Mouse (Mus musculus) cerebellum, postnatal 36 days (tissue): ENCODE data around the gene Atpif1.

Experiments
- DNase-seq, 2 experiments: peaks; one replicate each; pipeline ENCODE4 v3.0.0; 2021 to 2022; ENCODE audit warnings: mixed read lengths in 2 of 2

Atpif1 gene

DNA sequence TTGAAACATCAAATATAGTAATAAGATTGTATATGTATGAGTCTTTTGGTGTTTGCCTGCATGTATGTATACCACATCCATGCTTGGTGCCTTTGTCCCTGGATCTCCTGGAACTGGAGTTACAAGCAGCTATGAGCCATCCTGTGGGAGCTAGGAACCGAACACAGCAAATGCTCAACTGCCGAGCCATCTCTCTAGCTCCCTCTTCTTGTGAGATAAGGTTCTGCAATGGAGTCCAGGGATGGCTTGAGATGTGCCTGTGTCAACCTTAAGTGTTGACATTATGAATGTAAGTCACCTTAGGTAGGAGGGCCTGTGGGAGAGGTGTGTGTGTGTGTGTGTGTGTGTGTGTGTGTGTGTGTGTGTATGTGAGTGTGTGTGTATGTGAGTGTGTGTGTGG lies 6.8 kb downstream of the Atpif1 start:
- DNase-seq: no peak

DNA sequence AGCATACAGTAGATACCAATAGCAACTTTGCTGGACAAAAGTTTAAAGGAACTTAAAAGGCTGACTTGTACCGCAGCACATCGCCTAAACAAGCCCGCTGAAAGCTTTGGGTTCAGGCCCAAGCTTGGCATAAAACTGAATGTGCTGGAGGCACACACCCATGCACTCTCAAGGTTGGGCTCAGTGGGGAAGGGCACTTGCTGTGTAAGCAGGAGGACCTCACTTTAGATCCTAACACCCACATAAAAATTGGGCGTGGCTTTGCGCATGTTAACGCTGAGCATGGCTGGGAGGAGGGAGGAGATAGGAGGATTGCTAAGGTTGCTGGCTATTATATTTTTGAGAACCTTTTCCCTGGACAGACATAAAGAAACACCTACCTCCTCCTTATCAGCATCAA lies 8.7 kb downstream of the Atpif1 start:
- DNase-seq: no peak

DNA sequence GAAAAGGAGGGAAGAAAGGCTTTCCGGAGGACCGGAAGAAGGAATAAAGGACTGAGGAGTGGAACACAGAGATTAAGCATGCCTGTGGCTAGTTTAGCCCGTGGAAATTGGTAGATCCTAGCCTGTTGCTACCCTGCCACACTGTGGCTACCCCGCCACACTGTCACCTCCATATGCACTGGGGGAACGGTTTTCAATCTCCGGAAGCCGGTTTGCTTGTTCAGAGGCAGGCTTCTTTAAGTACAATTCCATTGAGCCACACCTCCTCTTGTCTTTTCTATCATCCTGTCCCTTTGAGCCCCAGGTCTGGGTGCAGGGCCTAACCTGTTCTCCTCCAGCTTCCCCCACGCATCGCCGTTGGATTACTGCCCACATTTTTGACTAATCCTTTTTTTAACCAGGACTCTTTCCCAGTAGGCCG lies 9.1 kb downstream of the Atpif1 start:
- DNase-seq: no peak

DNA sequence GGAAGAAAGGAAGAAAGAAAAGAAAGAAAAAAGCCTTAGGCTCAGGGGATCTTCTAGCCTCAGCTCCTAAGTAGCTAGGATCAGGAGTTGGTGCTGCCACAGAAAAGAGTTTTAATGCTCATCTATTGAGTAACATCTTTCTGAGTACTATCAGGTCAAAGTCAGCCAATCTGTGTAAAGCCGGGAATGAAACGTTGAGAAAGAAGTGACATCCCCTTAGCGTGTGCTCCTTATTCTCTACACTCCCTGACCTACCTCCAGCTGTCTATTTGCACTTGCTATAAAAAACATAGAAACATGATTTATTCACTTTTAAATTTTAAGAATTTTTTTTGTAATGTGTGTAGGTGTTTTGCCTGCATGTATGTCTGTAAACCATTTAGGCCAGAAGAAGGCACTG lies 14.3 kb downstream of the Atpif1 start:
- no peak for DNase-seq

DNA sequence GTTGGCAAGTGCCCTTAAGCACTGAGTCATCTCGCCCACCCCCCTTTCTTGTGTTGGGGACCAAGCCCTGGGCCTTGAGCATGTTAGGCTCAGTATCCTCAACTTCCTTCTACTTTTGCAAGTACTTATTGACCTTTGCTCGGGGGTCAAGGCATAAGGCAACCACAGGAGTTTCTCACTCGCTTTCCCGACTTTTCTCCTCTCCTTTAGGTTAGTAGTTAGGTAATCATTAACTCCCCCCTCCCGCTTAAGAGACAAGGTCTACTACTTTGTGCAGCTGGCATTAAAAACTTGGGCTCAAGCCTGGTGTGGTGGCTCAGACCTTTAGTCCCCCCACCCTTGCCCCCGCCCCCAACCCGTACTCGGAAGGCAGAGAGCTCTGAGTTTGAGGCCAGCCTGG lies 15.4 kb downstream of the Atpif1 start:
- no peak for DNase-seq

DNA sequence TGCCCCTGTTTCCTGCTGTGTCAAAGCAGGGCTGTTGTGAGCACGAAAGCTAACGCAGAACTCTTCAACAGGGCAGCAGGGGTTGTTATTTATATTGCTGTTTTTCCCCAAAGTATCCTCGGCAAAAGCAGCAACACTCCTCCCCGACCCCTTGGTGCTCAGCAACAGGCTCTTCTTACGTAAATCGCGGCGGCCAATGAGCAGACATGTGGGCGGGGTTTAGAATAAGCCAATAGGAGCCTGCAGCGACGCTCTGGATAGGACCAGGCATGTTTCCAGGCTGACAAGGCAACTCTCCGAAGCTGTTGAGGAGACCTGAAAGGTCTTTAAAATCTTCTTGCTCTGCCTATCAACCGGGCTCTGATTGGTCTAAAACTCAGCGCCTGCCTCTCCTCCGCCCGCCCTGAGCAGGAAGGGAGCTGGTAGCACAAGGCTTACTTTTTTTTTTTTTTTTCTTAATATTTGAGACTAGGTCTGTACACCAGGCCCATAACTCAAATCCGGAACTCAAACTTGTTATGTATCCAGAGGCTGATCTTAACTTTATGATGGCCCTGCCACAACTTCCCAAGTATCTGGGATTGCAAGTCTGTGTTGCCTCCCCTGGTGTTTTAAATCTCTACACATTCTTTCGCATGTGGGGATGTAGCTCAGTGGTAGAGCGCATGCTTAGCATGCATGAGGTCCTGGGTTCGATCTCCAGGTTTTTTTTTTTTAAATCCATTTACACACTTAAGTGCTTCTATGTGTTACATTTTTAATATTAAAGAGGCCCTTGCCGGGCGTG lies 17.9 kb downstream of the Atpif1 start:
- peak; percentile 84 to 85 for DNase-seq

DNA sequence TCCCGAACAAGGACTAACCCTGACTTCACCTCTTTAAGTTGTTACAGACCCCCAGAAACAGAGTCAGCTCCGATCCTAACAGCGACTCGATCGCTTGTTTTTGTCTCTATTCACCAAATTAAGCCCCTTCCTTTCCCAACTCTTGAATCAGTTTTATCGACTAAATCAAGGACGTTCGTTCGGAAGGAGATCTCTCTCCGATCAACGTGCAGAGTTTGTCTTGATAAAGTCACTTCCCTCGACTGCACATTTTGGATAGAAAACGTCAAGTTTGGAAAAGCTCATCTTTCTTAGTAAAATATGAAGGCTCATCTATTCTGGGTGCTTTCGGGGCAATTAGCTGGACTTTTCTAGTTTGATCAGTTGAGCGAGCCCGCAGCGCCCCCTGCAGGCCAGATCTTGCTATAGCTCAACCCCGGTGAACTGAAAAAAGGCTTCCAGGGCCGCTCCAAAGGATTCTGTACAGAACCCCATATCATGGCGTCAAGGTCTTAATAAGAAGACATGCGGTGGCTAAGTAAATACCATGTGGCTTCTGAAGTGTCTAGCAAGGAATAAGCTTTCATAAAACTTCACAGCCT lies 18.8 kb downstream of the Atpif1 start:
- peak; percentile 88 to 90 for DNase-seq

DNA sequence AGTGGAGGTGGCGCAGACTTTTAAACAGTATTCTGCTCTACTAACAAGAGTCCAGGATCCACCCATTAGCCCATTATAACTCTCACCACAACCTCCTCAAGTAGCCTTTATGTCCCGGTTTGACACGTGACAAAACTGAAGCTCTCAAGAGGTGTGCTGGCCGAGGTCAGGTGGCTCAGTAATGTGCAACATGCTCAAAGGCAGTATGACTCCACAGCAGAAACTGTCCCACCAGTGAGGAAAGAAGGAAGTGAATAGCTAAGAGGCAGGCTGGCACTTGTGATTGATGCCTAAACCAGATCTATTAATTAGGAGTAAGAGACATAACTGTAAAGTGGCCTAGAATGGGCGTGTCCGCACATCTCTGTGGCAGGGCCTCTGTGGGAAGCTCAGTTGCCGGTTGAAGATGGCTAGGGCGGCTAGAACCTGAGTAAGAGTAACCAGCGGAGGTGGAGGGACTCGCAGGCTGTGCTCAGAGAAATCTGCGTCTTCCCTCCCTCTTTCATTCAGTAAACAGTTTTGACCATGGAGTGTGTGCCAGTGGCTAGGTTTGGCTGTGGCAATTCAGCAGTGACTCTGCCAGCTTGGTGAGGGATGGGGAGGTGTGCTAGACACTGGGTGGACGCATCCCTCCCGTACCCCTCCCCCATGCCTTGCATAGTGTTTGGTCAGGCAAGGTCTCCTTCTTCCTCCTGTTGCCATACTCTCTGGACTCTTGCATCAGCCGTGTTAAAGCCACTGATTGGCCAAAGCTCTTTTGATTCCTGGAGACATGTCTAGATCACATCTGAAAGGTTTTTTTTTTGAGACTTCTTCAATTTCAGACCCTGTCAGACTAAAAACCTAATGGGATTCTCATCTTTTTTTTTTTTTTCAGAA lies 19.8 kb downstream of the Atpif1 start:
- DNase-seq: no peak

DNA sequence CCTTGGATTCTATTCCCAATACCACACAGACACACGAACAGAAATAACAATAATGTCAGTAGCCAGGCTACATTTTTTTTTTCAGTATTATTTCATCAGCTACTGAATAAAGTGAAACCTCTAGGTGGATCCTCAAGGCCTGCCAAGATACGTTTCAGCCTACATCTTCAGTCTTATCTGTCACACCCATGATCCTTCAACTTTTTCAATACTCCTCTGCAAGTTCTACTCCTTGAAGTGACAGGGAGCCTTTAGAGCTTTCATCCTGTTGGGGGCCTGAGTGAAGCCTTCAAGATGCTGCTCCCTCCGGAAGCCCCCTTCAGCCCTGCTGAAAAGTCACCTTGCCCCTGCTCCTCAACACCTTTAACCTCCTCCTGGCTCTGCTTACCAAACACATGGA lies 21.4 kb downstream of the Atpif1 start:
- no peak for DNase-seq

DNA sequence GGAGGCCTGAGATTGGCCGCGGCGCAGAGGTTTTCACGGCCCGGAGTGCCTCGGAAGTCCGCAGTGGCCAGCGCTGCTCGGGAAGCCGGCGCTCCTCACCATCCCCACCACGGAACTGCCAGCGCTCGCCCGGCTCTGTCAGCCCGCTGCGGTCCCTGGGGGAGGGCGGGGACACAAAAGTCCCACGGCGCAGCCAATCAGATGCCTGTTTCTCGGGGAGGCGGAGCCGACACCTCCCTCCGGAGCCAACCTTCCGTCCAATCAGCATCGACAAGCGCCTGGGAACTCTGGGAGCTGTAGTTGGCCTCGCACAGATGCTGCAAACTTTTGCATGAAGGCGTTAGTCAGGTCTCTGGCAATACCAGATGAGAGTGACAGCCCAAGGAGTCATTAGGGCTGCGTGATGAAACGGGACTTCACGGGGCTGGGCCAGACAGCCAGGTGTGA lies 23.1 kb downstream of the Atpif1 start, which contains the start of gene Sesn2:
Gene Sesn2, minus strand, starts transcription at position 150 of the 447 bp plus-strand sequence.
- peak; percentile 94 to 96 for DNase-seq

DNA sequence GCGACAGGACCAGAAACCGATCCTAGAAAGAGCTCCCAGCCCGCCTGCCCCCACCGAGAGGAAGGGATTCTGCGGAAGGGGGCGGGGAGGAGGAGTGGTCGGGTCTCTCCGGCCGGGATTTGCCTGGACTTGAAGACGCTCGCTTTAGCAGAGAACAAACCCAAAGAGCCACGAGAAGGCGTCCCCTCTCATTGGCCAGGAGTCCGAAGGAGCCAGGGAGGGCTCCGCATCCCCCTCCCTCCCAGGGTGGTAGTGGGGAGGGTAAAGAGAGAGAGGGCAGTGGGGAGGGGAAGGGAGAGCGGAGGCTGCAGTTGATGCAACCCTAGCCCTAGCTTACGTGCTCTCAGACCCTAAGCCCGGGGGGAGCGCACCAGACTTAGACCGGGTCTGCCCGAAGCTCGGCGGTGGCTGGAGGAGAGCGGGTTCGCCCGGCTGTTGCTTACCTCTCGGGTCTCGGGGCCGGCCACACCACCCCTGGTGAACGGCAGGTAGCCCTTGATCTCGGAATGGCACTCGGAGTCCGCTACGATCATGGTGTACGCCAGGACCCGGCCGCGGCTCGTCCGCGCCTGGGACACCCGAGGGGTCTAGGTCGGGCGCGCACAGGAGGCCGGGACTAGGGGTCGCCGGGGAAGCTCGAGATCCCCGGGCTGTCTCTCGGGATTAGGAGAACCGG lies 23.7 kb downstream of the Atpif1 start:
- DNase-seq: peak; percentile 43 to 59

DNA sequence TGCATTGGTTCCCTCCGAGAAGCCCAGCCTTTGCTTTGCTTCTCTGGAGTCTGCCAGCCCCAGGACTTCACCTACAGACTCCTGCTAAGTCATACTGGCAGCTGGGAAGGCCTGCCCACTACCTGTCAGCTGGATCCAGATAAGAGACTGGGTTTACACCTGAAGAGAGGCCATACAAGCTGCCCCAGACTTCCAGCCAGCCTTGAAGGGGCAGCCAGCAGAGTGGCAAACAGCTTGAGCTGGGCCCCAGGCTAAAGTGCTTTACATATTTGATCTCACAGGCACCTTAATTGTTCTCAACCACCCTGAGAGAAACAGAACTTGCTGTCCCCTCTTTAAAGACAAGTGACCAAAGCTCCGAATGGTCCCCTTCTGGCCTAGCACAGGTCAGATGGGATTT lies 26.2 kb downstream of the Atpif1 start:
- no peak for DNase-seq

DNA sequence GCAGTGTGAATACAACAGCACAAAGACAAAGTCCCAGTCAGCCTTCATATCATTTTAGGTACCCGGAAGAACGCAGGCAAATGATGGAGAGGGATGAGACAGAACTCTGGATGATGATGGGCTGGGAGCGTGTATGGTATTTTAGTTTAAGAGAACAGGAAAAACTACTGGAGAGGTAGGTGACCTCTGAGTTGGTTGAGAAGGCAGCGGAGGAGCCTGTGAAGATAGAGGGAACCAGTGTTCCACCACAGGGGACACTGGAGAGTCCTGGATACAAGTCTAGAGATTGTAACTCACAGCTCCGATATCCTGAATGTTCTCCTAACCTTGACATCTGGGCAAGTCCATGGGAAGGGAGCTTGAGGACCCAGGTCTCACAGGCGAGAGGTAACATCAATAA lies 27.2 kb downstream of the Atpif1 start:
- DNase-seq: no peak

DNA sequence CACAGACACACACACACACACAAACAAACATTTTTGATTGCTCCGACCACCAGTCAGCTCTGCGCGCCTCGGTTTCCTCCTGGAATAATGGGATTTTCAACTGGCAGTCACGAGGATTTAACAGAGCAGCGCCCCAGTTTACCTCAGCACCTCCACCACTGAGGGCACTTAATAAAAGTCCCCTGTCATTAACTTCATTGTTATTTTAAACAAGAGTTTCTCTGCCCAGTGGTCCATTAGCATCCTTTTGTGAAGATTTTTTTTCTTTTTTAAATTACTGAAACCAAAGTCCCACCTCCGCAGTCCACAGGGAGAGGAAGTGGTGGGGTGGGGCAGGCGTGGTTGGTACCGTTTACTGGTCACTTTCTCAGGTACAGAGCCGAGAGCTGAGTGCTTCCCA lies 27.7 kb downstream of the Atpif1 start:
- no peak for DNase-seq

DNA sequence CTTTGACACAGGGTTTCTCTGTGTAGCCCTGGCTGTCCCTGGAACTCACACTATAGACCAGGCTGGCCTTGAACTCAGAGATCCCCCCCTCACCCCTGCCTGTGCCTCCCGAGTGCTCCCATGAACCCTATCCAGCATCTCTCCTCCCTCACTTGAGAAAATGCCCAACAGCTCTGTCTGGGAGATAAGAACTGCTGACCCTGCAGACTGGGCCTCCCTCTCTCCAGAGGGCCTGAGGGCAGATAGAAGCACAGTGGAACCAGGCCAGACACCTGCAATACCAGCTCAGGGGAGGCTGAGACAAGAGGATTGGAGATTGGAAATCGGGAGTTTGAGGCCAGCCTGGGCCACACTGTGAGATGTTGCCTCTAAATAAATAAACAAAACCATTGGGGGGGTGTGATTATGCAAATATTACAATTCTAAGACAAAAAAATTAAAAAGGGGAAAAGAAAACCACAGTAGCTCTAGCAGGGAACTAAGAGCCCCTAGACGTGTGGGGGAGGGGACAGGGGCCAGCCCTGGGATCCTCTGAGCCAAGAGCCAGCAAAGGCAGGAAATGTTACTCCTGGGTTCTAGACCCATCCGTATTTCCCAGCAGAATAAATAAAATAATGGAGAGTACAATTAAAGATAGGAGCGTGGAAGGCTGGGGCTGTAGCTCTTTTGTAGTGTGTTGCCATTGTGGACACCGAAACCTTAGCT lies 28.3 kb downstream of the Atpif1 start:
- no peak for DNase-seq

DNA sequence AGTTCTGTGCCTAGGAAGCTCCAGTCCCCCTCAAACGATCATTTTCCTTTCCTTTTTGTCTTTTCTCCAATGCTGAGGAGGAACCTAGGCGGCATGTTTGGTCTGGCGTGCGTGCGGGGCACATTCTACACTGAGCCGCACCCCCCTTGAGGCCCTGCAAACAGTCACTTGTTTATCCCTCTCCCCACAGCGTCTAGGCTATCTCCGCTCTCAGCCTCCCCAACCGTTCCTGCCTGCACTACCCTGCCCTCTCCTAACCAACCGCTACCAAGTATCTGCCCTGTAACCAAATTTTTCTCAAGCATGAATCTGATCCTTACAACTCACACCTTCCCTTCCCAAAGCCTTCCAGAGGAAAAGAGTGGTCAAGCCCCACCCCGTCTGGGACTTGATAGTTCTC lies 30.1 kb downstream of the Atpif1 start:
- no peak for DNase-seq

DNA sequence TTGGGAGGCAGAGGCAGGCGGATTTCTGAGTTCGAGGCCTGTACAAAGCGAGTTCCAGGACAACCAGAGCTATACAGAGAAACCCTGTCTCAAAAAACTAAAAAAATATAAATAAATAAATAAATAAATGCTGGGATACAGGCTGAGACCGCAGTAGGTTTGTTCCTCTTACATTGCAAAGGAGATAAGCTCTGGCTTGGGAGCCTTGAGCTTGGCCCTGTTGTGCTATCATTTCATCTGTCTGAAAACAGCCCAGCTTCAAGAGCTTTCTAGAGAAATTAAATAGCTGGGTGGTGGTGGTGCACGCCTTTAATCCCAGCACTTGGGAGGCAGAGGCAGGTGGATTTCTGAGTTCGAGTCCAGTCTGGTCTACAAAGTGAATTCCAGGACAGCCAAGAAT lies 31.8 kb downstream of the Atpif1 start:
- DNase-seq: no peak

DNA sequence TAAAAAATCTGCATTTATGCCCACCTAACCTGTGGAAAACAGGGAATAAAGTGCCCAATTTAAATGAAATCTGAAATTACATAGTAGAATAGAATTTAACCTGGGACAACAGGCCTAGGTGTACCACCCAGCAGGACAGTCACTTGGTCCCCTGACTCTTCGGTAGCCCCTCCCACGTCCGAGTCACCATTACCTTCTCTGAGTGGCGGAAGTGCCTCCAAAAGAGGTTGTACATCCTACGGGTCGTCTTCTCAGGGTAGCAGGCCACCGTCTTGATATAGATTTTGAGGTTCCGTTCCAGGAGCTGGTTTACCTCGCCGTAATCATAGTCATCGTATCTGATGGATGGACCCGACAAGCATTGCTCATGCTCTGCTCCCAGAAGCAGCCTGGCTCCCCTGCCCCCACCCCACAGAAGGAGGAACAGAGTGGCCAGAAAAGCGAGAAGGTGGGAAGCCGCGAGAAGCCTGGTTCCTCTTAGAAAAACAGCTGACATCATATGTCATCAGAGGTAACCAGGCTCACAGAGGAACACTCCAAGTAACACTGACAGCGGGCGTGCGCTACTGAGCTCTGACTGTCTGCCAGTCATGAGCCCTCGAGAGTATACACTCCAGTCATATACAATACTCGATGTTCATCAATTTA lies 39.1 kb downstream of the Atpif1 start:
- no peak for DNase-seq

DNA sequence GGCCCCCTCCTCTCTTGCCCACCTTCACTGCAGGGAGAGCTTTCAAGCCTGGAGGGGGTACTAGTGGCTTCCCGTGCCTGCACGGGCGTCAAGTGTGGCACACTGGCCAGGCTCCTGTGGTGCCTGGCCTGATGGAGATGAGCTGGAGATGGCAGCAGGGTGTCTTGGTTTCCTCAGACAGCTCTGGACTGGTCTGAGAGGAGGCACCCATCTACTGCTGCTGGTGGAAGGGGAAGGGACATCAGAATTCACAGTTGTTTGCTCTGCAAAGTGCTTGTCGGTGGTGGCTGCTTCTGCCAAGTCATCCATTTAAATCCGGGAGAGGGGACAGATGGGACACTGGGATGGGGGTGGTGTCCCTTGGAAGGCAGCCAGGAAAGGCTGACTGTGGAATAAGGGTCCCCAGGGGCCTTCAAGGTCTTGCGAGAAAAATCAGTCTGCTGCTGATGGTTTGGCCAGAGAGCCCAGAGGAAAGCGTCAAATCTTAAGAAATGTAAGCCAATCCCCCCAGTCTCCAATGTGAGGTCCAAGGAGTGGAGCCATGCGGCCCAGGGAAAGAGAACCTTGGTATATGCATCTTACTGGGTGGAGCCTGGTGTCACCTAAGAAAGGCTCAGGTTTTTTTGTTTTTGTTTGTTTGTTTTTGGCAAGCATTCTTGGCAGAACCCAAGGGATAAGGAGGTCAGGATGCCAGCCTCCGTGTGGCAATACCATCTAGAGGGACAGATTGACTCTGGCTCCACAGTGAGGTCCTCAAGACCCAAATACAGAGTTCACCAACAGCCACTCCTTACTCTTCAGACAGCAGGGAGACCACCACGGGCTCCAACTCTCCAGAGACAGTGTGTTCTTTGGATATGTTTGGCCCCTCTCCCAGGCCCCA lies 41.0 kb downstream of the Atpif1 start:
- peak; percentile 24 to 35 for DNase-seq

DNA sequence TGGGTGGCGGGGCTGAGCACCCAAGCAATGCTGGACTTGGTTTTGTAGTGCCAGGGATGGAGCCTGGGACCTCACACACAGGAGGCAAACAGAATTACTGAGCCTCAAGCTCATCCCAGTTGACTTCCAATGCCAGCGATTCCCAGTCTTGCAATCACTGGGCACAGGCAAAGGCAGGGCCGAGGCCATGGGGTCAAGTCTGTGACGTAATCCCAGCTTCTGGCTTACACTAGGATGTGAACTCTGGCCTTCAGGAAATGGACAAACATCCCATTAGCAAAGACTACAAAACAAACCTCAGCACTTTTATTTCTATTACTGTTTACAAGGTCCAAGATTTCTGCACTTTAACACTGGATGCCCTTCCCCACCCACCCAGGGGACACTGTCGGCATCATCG lies 41.7 kb downstream of the Atpif1 start:
- no peak for DNase-seq

DNA sequence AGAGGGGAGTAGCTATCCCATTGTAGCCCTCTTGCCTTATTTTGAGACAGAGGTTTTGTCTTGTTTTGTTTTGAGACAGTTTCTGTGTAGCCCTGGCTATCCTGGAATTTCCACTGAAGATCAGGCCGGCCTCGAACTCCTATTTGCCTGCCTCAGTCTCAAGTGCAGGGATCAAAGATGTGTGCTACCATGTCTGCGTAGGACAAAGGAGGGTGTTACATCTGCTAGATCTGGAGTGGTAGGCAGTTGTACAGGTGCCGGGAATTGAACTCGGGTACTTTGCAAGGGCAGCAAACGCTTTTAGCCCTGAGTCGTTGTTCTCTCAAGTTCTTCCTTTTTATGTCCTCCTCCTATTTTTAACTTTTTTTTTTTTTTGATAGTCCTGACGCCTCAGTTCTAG lies 42.4 kb downstream of the Atpif1 start:
- no peak for DNase-seq
